Mouse (Mus musculus): Measurements from ENCODE around the gene Mrpl2.

Gene Mrpl2

GRCm38 (mm10) chr17:46673850-46674529, 28.0 kb downstream of the Mrpl2 start, which contains the start of gene Rrp36:
Gene Rrp36 (minus strand): TSS chr17:46674352.
- peak; percentile 79 for DNase-seq

GRCm38 (mm10) chr17:46674530-46675283, 28.7 kb downstream of the Mrpl2 start:
- DNase-seq, result no peak

DNA sequence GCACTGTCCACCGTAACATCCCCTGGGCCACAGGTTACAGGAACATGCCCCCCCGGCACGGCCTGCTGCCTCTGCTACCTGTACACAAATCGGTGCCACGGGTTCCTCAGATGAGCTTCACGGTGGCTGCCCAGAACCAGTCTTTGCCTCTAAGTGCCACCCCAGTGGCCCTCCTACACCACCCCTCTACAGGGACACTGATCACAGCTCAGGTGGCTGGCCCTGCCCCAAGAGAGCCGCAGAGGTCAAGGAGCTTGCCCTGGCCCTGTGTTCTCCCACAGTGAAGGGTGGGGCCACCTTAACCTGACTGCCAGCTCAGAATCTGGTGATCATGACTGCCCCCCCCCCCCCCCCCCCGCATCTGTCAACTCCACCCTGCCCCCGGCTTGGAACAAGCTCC, 32.4 kb downstream of the Mrpl2 start, which contains the start of gene Mea1:
Gene Mea1, plus strand, starts transcription at position 378 of the 400 bp plus-strand sequence.
- no peak for DNase-seq

GRCm38 (mm10) chr17:46678911-46679310, 32.9 kb downstream of the Mrpl2 start:
- DNase-seq, result no peak

- no peak for DNase-seq
Measured at GRCm38 (mm10) chr17:46679843-46680759, 34.1 kb downstream of the Mrpl2 start.

DNA sequence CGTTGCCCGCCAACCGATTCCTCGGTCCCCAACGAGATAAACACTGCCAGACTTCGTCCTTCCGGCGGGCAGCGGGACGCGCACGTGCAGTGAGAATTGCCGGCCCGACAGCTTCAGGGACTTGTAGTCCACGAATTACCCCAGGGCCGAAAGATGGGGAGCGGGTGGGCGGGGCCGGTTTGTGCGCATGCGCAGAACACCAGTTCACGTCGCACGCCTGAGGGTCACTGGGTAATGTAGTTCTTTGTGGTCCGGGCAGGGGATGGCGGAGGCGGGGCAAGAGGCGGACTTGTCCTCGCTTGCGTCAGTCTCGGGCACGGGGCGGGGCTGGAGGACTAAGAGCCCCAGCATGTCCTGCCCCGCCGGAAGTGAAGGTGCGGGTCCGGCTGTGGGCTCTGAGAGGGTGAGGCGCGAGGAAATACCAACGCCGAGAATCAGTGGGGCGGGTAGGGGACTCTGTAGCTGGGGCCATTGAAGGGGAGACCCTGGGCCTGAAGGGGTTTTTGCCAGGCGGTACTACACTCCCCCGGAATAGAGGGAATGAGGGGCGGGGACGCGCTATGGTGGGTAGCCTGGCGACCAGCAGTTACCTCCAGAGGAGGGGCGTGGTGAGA, 34.8 kb downstream of the Mrpl2 start, which contains the start of gene Klhdc3:
Gene Klhdc3, minus strand, starts transcription at position 155 of the 614 bp plus-strand sequence.
- peak; percentile 98 for DNase-seq

- DNase-seq, result no peak
Measured at GRCm38 (mm10) chr17:46681466-46682118, 35.6 kb downstream of the Mrpl2 start.

- DNase-seq, result no peak
Measured at GRCm38 (mm10) chr17:46682654-46683389, 36.8 kb downstream of the Mrpl2 start.

DNA sequence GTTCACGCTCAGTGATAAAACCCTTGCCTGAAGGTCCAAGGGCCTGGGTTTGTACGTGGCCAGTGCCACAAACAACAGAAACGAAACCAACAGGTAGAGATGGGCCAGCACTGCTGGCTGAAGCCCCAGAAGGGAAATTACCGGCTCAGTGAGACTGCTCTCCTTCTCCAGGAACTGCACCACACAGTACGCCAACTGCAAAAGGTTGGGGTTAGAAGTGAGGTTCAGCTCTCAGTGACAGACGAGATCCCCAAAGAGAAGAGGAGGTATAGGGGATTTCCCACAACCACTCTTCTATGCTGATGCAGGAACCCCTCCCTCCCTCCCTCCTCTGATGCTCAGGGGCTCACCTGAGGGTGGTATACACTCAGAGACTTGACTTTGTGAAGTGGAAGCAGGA, 39.9 kb downstream of the Mrpl2 start:
- DNase-seq, result no peak

DNA sequence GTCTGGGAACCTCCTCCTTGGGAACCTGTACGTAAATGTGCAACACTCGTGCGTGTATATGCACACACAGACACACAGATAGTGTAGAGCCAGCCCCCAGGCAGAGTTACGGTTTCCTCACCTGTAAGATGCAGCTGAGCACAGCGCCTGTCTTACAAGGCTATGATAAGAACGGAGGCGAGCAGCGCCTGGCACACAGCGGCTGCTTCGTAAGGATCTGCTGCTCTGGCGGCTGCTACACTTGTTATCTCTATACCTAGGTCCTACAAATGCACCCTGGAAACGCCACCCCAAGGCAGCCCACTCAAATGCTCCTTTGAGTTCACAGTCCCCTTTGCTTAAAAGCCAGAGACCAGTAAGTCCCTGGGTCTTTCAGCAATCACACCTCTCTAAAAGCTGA, 44.6 kb downstream of the Mrpl2 start:
- no peak for DNase-seq

DNA sequence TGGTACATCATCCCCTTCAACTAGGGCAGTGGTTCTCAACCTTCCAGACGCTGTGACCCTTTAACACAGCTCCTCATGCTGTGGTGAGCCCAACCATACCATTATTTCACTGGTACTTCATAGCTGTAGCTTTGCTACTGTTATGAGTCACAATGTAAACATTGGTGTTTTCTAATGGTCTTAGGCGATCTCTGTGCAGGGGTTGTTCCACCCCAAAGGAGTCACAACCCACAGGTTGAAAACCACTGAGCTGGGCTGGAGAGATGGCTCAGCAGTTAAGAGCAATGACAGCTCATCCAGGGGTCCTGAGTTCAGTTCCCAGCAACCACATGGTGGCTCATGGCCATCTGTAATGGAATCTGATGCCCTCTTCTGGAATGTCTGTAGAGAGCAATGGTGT, 45.4 kb downstream of the Mrpl2 start:
- DNase-seq, result no peak

DNA sequence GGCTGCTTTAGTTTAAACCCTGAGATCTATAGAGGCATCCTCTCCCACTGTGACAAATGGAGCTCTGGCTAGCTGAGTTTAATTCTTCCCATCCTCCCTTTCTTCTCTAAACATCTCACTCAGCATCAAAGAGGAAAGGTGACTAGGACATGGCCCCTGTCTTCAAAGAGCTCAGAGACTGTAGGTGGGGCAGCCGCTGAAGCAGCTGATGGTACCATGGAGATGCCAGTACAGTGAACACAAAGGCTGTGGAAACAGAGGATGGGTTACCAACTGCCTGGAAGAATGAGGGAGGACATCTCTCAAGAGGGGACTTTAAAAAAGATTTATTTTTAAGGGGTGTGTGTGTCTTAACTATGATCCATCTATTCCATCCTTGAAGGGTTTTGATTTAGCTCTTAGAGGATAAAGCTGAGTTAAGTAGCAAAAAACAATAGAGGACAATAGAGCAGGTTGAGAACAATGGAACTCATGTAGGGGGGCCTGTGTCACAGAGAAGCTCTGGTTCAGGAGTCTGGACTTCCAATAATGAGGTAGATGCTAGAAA, 48.6 kb downstream of the Mrpl2 start:
- DNase-seq, result no peak

- no peak for DNase-seq
Measured at GRCm38 (mm10) chr17:46698515-46698914, 52.5 kb downstream of the Mrpl2 start.

DNA sequence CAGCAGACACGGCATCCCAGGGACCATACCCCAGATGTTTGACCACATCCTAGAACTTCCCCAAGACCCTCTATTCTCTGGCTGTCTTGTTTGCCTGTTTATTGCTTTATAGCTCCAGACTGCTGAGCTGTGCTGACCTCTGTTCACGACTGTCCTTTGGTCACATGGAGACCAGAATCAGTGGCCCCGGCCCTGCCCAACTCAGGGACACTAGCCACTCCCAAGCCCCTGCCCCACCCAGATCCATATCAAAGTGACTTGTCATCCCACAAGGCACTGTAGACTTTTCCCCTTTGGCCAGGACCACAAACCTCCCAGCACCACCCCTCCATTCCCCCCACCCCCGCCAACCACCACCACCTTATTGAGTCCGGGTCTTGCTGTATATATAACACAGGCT, 53.2 kb downstream of the Mrpl2 start:
- DNase-seq, result no peak

All from cerebellum, adult 11 months (tissue).